Mouse (Mus musculus) right cerebral cortex, postnatal 36 days (tissue): ENCODE measurements around the gene Myo5c.

Source experiments
- DNase-seq, 2 experiments: peaks; one replicate each; pipeline ENCODE4 v3.0.0; 2022; ENCODE audit warnings: low spot score in 2 of 2, mixed read lengths in 1 of 2

Gene Myo5c

DNA sequence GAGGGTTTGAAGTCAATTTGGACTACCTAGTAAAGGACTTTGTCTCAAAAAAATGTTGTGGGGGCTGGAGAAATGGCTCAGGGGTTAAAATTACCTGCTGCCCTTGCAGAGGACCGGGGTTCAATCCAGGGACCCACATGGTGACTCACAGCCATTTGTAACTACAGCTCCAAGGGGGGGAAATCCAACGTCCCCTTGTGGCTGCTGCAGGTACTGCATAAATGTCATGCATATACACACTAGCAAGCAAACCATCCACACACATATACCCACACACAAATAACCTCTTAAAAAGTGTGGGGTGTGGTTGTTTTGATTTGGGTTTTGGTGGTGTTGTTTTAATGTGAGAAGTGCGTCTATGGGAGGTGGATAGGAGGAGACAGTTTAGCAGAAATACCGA, 12.7 kb downstream of the Myo5c start:
- no peak for DNase-seq

DNA sequence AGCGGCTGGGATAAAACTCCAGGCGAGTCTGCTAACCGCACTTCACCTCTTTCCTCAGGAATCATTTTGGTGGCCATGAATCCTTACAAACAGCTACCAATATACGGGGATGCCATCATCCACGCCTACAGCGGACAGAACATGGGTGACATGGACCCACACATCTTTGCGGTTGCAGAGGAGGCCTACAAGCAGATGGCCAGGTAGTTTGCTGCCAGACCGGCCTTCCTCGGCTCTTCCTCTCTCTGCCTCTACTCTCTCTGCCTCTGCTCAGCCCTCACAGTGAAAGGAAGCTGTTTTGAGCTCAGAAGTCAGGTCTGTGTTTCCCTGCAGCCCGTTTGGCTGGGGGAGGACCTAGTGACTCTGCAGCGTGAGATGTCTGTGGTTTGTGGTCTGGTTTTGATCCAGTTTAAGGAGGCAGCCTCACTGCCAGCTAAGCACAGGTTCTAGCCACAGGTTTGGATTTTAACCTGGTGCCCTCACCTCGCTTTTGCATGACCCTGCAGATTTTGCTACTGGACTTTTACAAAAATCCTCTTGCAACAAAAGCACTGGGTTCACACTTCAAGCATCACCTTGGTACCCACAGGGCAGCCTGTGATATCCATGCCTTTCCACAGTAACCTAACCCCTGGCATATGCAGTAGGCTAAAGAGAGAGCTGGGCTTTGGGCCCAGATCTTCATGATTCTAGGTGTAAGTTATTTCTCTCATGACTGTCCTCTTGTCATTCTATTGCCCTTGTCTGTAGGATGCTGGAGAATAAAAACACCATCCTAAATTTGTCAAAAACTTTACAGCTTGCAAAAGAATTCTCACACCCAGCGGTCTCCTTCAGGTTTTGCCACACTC, 14.5 kb downstream of the Myo5c start:
- DNase-seq = no peak

- peak in 1 of 2 experiments; percentile 69 for DNase-seq
Measured at GRCm38 (mm10) chr9:75247870-75248269, 16.1 kb downstream of the Myo5c start.

- no peak for DNase-seq
Measured at GRCm38 (mm10) chr9:75248359-75248758, 16.5 kb downstream of the Myo5c start.

GRCm38 (mm10) chr9:75248874-75249273, 17.1 kb downstream of the Myo5c start:
- no peak for DNase-seq

GRCm38 (mm10) chr9:75253158-75253557, 21.3 kb downstream of the Myo5c start:
- DNase-seq = peak in 1 of 2 experiments; percentile 52

GRCm38 (mm10) chr9:75253766-75254165, 21.9 kb downstream of the Myo5c start:
- no peak for DNase-seq

- DNase-seq = peak; percentile 65 to 82
Measured at GRCm38 (mm10) chr9:75254196-75254955, 22.6 kb downstream of the Myo5c start.

- no peak for DNase-seq
Measured at GRCm38 (mm10) chr9:75255820-75256545, 24.2 kb downstream of the Myo5c start.

DNA sequence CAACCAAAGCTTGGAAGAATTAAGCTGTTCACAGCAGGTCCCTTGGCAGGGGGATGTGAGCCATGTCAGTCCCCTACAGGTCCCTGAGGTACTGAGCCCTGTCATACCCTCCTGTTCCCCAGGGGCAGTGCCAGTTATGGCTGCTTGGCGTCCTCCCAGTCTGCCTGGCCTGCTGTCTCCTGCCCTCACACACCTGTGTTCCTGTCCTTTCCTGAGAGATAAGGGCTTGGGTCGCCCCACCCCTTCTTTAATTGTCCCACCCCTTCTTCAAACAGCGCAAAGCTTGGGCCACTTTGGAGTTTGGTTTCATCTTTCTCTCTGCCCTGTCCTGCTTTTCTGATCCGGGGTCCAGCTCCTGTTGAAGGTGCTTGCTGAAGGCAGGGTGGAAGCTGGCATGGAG, 27.0 kb downstream of the Myo5c start:
- no peak for DNase-seq

GRCm38 (mm10) chr9:75259656-75260055, 27.8 kb downstream of the Myo5c start:
- no peak for DNase-seq

GRCm38 (mm10) chr9:75261332-75261872, 29.6 kb downstream of the Myo5c start:
- DNase-seq = no peak

GRCm38 (mm10) chr9:75262235-75262826, 30.5 kb downstream of the Myo5c start:
- DNase-seq = peak in 1 of 2 experiments; percentile 35

DNA sequence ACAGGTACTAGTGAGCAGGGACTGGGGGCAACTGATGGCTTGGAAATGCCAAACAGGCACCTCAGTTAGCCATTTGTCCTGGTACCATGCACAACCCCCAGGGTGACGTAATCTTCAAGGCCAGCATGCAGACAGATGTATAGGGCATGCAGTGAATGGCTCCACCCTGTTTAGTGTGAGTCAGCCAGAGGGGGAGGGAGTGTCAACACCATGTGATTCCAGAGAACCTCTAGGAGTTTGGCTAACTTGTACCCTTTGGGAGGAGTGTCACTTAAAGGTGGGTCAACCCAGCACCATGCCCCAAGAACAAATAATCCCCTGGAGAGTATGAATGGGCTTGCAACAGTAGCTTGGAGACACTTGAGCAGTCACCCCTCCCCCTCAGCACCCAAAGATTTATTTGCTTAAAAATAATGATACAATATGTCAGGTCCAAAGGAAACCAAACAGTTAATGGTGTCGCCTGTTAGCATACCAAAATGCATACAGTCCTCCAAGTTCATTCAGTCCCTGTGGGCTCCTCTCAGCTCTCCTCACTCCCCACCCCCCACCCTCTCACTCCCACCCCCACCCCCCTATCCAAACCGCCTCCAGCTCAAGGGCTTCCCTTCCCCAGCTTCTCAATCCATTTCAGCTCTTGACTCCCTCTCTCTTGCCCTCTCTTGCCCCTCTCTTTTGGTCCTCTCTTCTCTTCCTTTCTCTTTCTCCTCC, 32.3 kb downstream of the Myo5c start:
- DNase-seq = no peak

DNA sequence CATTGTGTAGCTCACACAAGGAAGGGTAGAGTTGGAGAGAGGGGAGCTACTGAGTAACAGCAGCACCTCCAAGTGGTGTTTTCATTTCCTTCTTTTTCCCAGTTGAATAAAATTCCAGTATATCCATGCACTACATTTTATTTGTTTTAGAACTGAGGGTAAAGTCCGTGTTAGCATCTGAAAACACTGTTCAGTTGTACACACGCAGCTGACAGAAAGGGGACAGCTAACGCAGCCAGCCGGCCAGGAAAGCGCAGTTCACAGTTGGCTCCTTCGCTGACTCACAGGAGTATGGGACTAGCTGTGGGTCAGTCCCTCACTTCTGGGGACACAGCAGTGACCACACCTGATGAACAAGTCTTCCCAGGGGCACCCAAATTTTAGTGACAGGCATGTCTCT, 35.3 kb downstream of the Myo5c start:
- no peak for DNase-seq

DNA sequence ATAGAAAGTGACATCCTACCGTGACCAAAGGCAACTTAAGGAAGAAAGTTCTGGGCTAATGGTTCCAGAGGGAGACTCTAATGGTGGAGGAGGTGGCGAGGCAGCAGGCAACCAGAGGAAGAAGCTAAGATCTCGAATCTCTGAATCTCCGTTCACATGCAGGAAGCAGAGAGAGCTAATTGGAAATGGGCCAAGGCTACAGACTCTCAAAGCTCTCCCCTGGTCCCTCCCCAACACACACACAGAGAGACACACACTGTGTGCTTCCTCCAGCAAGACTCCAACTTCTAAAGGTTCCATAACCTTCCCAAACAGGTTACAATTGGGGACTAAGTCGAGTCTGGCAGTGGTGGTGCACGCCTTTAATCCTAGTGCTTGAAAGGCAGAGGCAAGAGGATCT, 38.6 kb downstream of the Myo5c start:
- no peak for DNase-seq

DNA sequence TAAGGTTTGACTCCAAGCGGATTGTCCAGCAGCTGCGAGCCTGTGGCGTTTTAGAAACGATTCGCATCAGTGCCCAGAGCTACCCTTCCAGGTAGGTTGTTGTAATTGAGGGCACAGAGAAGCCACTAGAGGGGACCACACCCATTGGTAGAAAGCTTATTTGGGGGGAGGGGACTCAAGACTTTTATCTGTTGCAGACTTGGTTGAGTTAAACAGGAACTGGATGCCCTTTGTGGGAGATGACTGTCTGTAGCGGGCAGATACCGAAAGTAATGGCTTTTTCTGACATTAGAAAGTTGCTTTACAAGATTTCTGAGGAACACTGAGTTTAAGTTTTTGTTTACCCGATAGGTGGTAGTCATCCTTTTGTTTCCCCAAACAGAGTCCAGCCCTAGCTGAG, 39.7 kb downstream of the Myo5c start:
- no peak for DNase-seq

GRCm38 (mm10) chr9:75273646-75274045, 41.8 kb downstream of the Myo5c start:
- no peak for DNase-seq

DNA sequence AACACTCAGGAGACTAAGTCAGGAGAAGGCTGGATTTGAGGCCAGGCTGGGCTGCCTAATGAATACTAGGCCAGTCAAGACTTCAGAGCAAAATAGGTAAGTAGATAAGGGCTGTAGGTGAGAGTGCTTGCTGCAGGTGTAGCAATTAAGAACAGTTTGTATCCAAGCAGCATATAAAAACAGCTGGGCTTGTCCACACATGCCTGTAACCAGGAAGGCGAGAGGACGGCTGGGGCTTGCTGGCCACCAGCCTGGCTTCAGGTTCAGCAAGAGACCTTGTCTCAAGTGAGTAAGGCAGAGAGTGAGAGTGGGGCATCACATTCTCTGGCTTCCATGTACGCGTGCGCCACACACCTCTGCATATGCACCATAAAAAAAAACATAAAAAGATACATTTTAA, 42.7 kb downstream of the Myo5c start:
- DNase-seq = no peak

DNA sequence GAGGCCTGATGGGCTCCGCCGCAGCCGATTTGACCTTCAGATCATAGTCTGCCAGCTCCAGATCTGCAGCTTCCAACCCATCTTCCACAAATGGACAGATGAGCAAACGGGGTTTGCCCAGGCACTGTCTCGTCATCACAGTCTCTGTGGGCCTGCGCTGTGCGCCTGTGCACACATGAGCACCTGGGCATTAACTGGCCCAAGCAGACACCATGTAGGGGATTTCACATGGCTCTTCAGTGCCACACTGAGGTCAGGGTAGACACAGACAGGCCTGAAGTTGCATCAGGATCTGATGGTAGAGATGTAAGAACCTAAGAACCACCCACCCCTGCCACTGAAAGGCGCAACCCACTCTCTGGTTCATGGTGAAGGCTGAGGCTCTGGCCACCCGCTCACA, 43.2 kb downstream of the Myo5c start:
- DNase-seq = no peak

GRCm38 (mm10) chr9:75280814-75281213, 49.0 kb downstream of the Myo5c start:
- peak; percentile 39 to 49 for DNase-seq
